Mouse (Mus musculus): ENCODE data around the gene Recql5.
A peak's percentile ranks its signal among the peaks of the same experiment; 100 is the strongest.

Recql5 gene

GRCm38 (mm10) chr11:115901338-115902161 lies 31.7 kb downstream of the Recql5 start:
- no peak for DNase-seq (ENCODE audit: low spot score in 2 of 2)

- DNase-seq (ENCODE audit: low spot score in 2 of 2): no peak
Observed at GRCm38 (mm10) chr11:115900561-115901337, 32.5 kb downstream of the Recql5 start.

DNA sequence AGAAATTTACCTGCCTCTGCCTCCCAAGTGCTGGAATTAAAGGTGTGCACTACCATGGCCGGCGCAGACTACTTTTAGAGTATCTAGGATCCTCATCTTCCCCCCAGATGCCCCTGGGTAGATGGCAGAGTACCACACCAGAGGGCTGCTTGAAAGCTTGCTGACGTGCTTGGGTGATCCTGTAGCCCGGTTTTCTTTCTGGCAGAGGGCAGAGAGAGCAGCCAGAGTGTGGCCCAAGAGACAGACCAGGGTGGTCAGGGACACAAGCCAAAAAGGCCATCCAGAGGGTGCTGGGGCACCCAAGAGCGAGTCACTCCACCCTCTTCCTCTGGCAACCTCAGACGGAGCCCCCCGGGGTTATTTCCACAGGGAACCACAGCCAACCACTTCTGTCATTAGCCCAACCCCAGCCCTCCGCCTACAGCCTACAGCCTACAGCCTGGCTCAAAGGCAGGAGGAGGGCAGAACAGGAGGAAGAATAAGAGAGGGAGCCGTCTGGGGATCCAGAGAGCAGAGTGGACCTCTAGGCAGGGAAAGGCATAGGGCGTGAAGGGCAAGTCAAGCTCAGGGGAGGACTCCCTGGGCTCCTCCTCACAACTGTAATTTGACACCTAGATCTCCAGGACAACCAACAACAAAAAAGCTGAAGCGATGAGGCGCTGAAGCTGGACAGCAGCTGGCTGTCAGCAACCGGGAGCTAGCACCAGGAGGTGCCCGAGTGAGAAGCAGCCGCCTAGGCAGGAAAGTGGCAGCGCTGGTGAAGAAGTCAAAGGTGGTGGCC lies 33.6 kb downstream of the Recql5 start, which contains the start of gene Smim5:
Gene Smim5, plus strand, starts transcription at position 481 of the 781 bp plus-strand sequence.
- DNase-seq (ENCODE audit: low spot score in 2 of 2): peak in 1 of 2 experiments; percentile 61

- no peak for DNase-seq (ENCODE audit: low spot score in 2 of 2)
Observed at GRCm38 (mm10) chr11:115898886-115899285, 34.4 kb downstream of the Recql5 start.

DNA sequence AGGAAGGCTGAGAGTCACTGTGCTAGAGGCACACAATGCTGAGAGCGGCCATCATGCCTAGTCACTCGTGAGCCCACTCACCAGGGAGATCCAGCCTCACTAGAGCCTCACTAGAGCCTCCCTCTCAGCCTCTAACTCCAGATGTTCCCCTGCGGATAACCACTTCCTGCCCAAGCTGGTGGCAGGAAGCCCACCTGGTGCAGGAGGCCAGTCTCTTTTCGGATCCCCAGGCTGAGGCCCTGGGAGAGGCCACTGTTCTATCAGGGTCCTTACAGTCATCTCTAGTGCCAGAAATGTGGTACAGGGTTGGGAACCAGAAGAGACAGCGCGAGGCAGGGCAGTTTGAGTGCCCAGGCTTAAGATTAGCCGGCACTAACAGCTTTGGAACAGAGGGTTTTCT lies 34.8 kb downstream of the Recql5 start:
- DNase-seq (ENCODE audit: low spot score in 2 of 2): no peak

DNA sequence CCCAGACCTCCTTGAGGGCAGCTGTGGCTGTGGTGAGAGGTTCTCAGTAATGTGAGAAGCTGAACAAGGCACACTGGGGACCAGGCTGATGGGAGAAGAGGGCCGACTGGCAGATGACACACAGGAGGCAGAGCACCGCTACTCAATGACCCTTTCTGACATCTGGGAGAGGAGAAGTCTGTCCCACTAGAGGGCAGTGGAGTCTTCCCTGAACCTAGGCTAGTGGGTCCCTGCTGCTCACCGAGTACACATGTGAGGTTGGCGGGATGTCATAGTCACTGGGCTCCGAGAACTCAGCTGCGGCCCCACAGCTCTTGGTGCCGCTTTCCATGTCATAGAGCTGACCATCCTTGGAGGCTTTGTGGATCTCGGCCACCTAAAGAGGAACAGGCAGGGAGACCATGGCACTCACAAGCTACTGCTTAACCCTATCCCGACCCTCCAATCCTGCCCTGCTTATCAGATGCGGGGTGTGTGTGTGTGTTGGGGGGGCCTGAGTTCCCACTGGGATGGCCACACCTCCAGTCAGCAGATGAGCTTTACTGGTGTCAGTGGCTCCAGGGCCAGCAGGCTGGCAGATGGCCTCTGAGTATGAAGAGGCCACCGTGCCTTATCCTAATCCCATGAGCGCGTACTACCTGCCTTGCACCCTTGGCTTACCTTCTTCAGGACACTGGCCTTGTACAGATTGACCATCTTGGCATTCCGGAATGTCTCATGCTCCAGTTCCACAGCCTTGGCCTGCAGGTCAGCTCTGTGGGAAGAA lies 38.3 kb downstream of the Recql5 start:
- no peak for DNase-seq (ENCODE audit: low spot score in 2 of 2)

DNA sequence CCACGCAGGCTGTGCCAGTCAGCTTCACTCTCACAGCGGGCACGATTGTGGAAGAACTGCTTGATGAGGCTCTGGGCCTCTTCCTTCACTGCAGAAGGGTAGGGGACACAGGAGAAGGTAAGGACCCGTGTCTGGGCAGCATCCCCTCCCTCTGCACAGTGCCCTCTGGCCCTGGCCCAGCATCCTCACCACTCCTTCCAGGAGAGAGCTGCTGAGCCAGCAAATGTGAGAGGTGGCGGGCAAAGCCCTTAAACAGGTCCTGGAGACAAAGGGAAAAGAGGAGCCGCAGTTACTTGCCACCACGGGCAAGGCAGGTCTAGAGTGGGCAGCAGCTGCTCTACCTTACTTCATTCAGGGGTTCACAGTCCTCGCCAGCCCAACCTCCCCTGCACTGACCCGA lies 40.2 kb downstream of the Recql5 start:
- DNase-seq (ENCODE audit: low spot score in 2 of 2): no peak

DNA sequence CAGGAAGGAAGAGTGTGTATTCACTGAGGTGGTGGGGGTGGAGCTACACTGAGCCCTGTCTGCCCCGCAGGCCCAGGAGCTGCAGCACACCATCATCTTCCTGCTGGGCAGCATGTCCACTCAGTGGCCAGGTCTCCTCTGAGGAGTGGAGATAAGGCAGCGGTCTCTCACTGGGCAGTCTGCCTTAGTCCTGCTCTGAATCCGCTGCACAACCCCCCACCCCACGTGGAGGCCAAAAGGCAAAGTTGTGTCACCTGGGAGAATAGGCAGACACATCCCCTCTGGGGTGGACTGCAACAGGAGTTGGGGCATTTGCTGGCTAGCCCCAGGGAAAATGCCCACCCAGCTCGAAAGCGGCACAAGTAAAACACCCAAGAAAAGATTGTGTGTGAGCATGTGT lies 41.1 kb downstream of the Recql5 start:
- DNase-seq (ENCODE audit: low spot score in 2 of 2): no peak

DNA sequence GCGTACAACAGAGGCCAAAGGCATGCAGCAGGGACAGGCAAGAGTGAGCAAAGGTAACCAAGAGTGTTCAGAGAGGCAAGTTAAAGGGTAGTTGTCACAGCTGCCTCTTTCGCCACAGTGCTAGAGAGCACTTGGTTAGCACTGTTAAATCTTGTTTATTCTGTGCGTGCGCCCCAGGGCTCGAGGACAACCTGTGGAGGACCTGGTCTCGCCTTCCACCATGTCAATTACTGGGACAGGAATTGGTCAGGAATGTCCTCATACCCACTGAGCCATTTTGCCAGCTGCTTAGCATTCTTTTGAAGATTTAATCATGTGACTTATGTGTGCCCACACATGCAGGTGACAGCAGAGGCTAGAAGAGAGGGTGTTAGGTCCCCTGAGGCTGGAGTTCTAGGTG lies 44.1 kb downstream of the Recql5 start:
- no peak for DNase-seq (ENCODE audit: low spot score in 2 of 2)

DNA sequence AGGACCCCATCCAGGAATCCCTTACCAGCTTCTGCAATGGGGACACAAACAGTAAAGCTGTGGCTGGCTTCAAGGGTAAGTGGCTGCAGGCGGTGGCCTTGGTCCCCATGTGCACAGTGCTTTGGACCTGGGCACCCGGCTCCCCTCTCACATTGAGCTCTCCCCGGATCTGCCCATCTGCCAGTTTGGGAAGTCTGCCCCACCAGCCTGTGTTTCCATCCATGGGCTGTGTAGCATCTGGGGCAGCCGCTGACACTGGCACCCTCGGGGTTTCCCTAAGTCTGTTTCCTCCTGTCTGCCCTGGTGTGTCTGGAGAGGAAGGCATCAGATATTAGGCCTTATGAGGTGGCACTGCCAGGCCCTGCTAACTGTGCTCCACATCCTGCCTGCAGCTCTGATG lies 45.3 kb downstream of the Recql5 start:
- DNase-seq (ENCODE audit: low spot score in 2 of 2): no peak

- DNase-seq (ENCODE audit: low spot score in 2 of 2): no peak
Observed at GRCm38 (mm10) chr11:115886446-115886845, 46.8 kb downstream of the Recql5 start.

GRCm38 (mm10) chr11:115885281-115885680 lies 48.0 kb downstream of the Recql5 start:
- no peak for DNase-seq (ENCODE audit: low spot score in 2 of 2)

DNA sequence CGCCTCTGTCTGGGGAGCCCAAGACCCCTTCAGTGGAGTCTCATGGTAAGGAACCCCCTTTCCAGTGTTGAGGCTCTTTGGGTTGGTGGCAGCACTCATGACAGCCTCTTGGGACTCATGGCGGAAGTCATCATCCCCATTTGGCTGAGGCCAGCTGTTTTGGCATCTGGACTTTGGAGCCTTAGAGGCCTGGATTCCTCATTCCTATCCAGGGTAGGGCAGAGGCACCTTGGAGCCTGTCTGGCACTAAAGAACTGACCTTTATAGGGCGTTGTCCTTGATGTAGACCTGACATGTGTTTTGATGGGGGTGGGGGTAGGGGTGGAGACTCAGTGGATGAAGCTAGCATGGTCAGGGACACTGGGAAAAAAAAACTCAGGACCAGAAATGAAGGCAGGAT lies 48.9 kb downstream of the Recql5 start:
- no peak for DNase-seq (ENCODE audit: low spot score in 2 of 2)

- DNase-seq (ENCODE audit: low spot score in 2 of 2): no peak
Observed at GRCm38 (mm10) chr11:115883251-115883650, 50.0 kb downstream of the Recql5 start.

- no peak for DNase-seq (ENCODE audit: low spot score in 2 of 2)
Observed at GRCm38 (mm10) chr11:115881002-115881401, 52.3 kb downstream of the Recql5 start.

DNA sequence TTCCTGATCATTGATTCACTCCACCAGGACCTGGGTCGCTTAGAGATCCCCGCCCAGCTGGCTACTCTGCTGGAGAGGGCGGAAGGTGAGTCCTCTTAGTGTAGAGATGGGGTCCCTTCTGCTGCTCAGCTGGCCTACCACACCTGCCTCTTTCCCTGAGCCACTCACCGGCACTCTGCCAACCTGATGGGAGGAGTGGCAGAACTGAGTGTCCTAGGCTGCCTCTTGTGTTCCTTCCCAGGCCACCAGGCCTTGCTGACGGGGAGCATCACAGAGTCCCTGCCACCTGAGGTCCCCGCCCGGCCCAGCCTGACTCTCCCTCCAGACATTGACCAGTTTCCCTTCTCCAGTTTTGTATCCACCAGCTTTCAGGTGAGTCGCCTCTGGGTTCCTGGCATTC lies 55.2 kb downstream of the Recql5 start:
- DNase-seq (ENCODE audit: low spot score in 2 of 2): no peak

- DNase-seq (ENCODE audit: low spot score in 2 of 2): no peak
Observed at GRCm38 (mm10) chr11:115877174-115877755, 56.0 kb downstream of the Recql5 start.

DNA sequence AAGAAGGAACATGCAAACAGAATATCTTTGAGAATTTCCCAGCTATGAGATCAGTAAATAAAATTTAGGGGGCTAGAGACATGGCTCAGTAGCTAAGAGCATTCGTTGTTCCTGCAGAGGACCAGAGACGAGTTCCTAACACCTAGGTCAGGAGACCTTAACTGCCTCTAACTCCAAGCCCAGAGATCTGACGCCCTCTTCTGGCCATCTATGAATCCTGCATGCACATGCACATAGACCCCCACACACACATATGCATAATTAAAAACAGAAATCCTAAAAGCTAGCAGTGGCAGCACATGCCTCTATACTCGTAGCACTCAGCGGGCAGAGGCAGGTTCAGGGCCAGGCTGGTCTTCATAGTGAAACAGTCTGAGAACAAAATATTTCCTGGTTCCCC lies 56.8 kb downstream of the Recql5 start:
- no peak for DNase-seq (ENCODE audit: low spot score in 2 of 2)

- DNase-seq (ENCODE audit: low spot score in 2 of 2): no peak
Observed at GRCm38 (mm10) chr11:115875935-115876334, 57.3 kb downstream of the Recql5 start.

DNA sequence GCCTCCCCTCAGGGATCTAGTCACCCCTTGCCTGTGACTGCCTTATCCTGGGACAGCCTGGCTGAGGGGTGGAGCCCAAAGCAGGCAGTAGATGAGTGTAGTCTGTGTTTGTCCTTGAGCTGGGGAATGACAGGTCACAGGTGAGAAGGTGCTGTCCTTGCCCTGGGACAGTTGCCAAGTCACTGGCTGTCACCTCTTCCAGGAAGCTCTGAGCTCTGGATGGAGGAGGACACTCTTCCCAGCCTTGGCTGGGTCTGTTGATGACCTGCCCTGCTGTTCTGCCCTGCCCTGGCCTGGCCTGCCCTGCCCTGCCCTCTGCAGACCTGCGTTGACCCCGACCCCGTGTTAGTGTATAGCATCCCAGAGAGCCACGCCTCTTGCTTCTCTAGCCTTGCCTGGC lies 60.8 kb downstream of the Recql5 start:
- DNase-seq (ENCODE audit: low spot score in 2 of 2): no peak

DNA sequence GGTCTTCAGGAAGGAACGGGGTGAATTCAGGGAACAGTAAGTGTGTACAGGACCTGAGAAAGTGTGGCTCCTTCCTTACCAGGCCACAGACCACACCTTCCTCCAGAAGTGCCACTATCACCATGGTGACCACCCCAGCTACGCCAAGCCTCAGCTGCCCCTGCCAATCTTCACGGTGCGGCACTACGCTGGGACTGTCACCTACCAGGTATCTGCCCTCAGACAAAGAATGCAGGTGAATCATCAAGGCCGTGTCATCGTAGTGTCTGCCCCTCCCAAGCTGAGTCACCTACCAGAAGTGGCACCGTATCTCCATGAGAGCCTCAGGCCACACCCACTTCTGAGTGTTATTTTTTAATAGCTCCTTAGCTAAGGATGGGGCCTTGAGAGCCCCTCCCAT lies 63.9 kb downstream of the Recql5 start:
- DNase-seq (ENCODE audit: low spot score in 2 of 2): no peak

Data from urinary bladder, postnatal 36 days (tissue).